Mouse (Mus musculus) midbrain, embryonic 14.5 days (tissue): ENCODE measurements at regions not wholly inside any gene's neighbourhood (a gene's known extent, or its start where the extent isn't known, plus 50 kb on each side); places are given as distances from the start of the nearest gene placed in this dataset.

Source experiments
- ATAC-seq: fragments of 200-750 bp; cut with Nextera tagmentation; 2 replicates; pipeline ENCODE4 v1.8.0; 2017; ENCODE audit warnings: moderate number of reproducible peaks, moderate library complexity; ENCODE audit not compliant: low FRiP score, low TSS enrichment
- DNase-seq: peaks from one replicate; pipeline ENCODE4 v3.0.0-alpha.2; 2015
- H3K27ac ChIP-seq: fragments of 300-500 bp; sonication (generic); replicated peaks from 2 replicates; pipeline ENCODE4 v1.5.1; 2014; ENCODE audit warnings: mild to moderate bottlenecking, low read depth, low read length, moderate library complexity
- H3K27me3 ChIP-seq: fragments of 300-500 bp; sonication (generic); 2 replicates; pipeline ENCODE4 v1.6.1; 2014; ENCODE audit warnings: low read length, control low read depth, mixed read lengths; ENCODE audit not compliant: control insufficient read depth, insufficient read depth
- H3K36me3 ChIP-seq: fragments of 300-500 bp; sonication (generic); 2 replicates; pipeline ENCODE4 v1.6.1; 2014; ENCODE audit warnings: low read length, control low read depth; ENCODE audit not compliant: control insufficient read depth, insufficient read depth
- H3K4me1 ChIP-seq: fragments of 300-500 bp; sonication (generic); 2 replicates; pipeline ENCODE4 v1.6.1; 2014; ENCODE audit warnings: mild to moderate bottlenecking, antibody characterized with exemption, low read length, control low read depth; ENCODE audit not compliant: control insufficient read depth, insufficient read depth
- H3K4me2 ChIP-seq: fragments of 300-500 bp; sonication (generic); 2 replicates; pipeline ENCODE4 v1.6.1; 2014; ENCODE audit warnings: mild to moderate bottlenecking, low read length, moderate library complexity
- H3K4me3 ChIP-seq: fragments of 300-500 bp; sonication (generic); replicated peaks from 2 replicates; pipeline ENCODE4 v1.5.1; 2014; ENCODE audit warnings: low read depth, low read length
- H3K9ac ChIP-seq: fragments of 300-500 bp; sonication (generic); replicated peaks from 2 replicates; pipeline ENCODE4 v1.6.1; 2014; ENCODE audit warnings: mild to moderate bottlenecking, low read length, moderate library complexity
- H3K9me3 ChIP-seq: fragments of 300-500 bp; sonication (generic); 2 replicates; pipeline ENCODE4 v1.6.1; 2016; ENCODE audit warnings: low read length, control low read depth, mixed read lengths; ENCODE audit not compliant: control insufficient read depth
- WGBS: fragments of 180-500 bp; shearing (Covaris S2); extraction: QIAGEN DNeasy Blood & Tissue Kit; methylation state at CpG from one replicate; pipeline ENCODE4 v1.1.7; 2014; 5-methylcytosine and 5-hydroxymethylcytosine counted together

GRCm38 (mm10) chr4:39791096-39791495 lies 341.0 kb downstream of the 1700009N14Rik start:
- Histone ChIP-seq H3K4me2 (no peak overlapping the region), H3K9ac (no peak overlapping the region), H3K4me1 (no peaks in the 10 kb centered on the region), H3K27me3 (no peaks in the 10 kb centered on the region), H3K36me3 (no peaks in the 10 kb centered on the region), H3K27ac (no peak overlapping the region), H3K4me3 (no peak overlapping the region), H3K9me3 (no peaks in the 10 kb centered on the region)
- DNase-seq (no peak), ATAC-seq (no peak)
- WGBS = 88% methylated on average over 5 of the region's 5 CpGs

- H3K27ac ChIP-seq = no peak overlapping the region
- 64% methylated on average over 3 of the region's 3 CpGs for WGBS
- DNase-seq = peak; percentile 29
Measured at GRCm38 (mm10) chr4:39809950-39810349, 332.9 kb upstream of the Aco1 start.

GRCm38 (mm10) chr4:39812766-39813165 lies 330.1 kb upstream of the Aco1 start:
- Histone ChIP-seq H3K27me3 (no peaks in the 10 kb centered on the region), H3K27ac (no peak overlapping the region), H3K4me3 (no peak overlapping the region), H3K4me2 (no peak overlapping the region), H3K36me3 (no peaks in the 10 kb centered on the region), H3K9me3 (no peaks in the 10 kb centered on the region), H3K4me1 (no peaks in the 10 kb centered on the region), H3K9ac (no peak overlapping the region)
- DNase-seq (peak; percentile 38), ATAC-seq (no peak)
- 67% methylated on average over 4 of the region's 4 CpGs for WGBS

More at GRCm38 (mm10) chr4:39809950-39810349, 332.9 kb upstream of the Aco1 start:
- Histone ChIP-seq H3K9me3 (no peaks in the 10 kb centered on the region), H3K4me3 (no peak overlapping the region), H3K27me3 (no peaks in the 10 kb centered on the region), H3K4me1 (no peaks in the 10 kb centered on the region), H3K9ac (no peak overlapping the region), H3K4me2 (no peak overlapping the region), H3K36me3 (no peaks in the 10 kb centered on the region)
- ATAC-seq = no peak

- no peak for ATAC-seq
- Histone ChIP-seq H3K9me3 (no peaks in the 10 kb centered on the region), H3K27ac (no peak overlapping the region), H3K4me1 (peaks cover 3% of the 10 kb centered on the region; the same call in 1 of the 2 replicates), H3K27me3 (no peaks in the 10 kb centered on the region), H3K4me2 (no peak overlapping the region), H3K9ac (no peak overlapping the region), H3K4me3 (no peak overlapping the region), H3K36me3 (no peaks in the 10 kb centered on the region)
- DNase-seq = no peak
Measured at GRCm38 (mm10) chr4:39815620-39816019, 327.3 kb upstream of the Aco1 start.

- Histone ChIP-seq H3K27me3 (no peaks in the 10 kb centered on the region), H3K36me3 (no peaks in the 10 kb centered on the region), H3K4me1 (peaks cover 3% of the 10 kb centered on the region; the same call in 1 of the 2 replicates), H3K9ac (no peak overlapping the region), H3K4me3 (no peak overlapping the region), H3K27ac (no peak overlapping the region), H3K9me3 (no peaks in the 10 kb centered on the region), H3K4me2 (no peak overlapping the region)
- 74% methylated on average over 4 of the region's 4 CpGs for WGBS
- no peak for DNase-seq
- ATAC-seq = 0 out of 2 replicates have a peak, but pooled peaks have one; percentile 46
Measured at GRCm38 (mm10) chr4:39817675-39818074, 325.2 kb upstream of the Aco1 start.

GRCm38 (mm10) chr4:39833634-39834033 lies 309.2 kb upstream of the Aco1 start:
- Histone ChIP-seq H3K4me2 (no peak overlapping the region), H3K4me3 (no peak overlapping the region), H3K36me3 (no peaks in the 10 kb centered on the region), H3K9me3 (no peaks in the 10 kb centered on the region), H3K27ac (no peak overlapping the region), H3K27me3 (no peaks in the 10 kb centered on the region), H3K9ac (no peak overlapping the region), H3K4me1 (no peaks in the 10 kb centered on the region)
- no peak for ATAC-seq
- no peak for DNase-seq
- 91% methylated on average over 1 of the region's 1 CpGs for WGBS
